Mouse (Mus musculus) heart, embryonic 10.5 days (tissue): ENCODE measurements around the gene C1qb. TPM values are rescaled to one million over a fixed set of nuclear protein-coding genes. Genes with fewer than 3 reads are reported as not detected.

Experiments
- DNase-seq: peaks from one replicate; pipeline ENCODE4 v3.0.0-alpha.2; 2017; ENCODE audit warnings: low spot score
- H3K27ac ChIP-seq: fragments of 300-500 bp; sonication (generic); 2 replicates; pipeline ENCODE4 v1.5.1; 2016; ENCODE audit warnings: mild to moderate bottlenecking
- H3K27me3 ChIP-seq: fragments of 300-500 bp; sonication (generic); 2 replicates; pipeline ENCODE4 v1.6.1; 2016; ENCODE audit warnings: mild to moderate bottlenecking; ENCODE audit not compliant: poor library complexity, insufficient read depth, severe bottlenecking
- H3K36me3 ChIP-seq: fragments of 300-500 bp; sonication (generic); 2 replicates; pipeline ENCODE4 v1.6.1; 2016; ENCODE audit warnings: mild to moderate bottlenecking, moderate library complexity
- H3K4me1 ChIP-seq: fragments of 300-500 bp; sonication (generic); 2 replicates; pipeline ENCODE4 v1.6.1; 2016; ENCODE audit warnings: mild to moderate bottlenecking
- H3K4me3 ChIP-seq: fragments of 300-500 bp; sonication (generic); 2 replicates; pipeline ENCODE4 v1.5.1; 2016; ENCODE audit warnings: mild to moderate bottlenecking, moderate library complexity
- H3K9me3 ChIP-seq: fragments of 300-500 bp; sonication (generic); 2 replicates; pipeline ENCODE4 v1.6.1; 2016; ENCODE audit warnings: mild to moderate bottlenecking, moderate library complexity
- WGBS: fragments of 180-500 bp; shearing (Covaris S2); methylation state at CpG from one replicate; pipeline ENCODE4 v1.1.7; 2016; 5-methylcytosine and 5-hydroxymethylcytosine counted together
- polyA plus RNA-seq: library from polyadenylated mRNA; unstranded; fragments of >200 nt; fragmentation: Nextera tagmentation; extraction: Ambion mirVana; gene quantifications from 2 replicates; pipeline ENCODE4 v1.2.1, GENCODE M21; 2016

The C1qb gene
- polyA plus RNA-seq, 1 experiment from 2014 or later: 13.4 TPM

DNA sequence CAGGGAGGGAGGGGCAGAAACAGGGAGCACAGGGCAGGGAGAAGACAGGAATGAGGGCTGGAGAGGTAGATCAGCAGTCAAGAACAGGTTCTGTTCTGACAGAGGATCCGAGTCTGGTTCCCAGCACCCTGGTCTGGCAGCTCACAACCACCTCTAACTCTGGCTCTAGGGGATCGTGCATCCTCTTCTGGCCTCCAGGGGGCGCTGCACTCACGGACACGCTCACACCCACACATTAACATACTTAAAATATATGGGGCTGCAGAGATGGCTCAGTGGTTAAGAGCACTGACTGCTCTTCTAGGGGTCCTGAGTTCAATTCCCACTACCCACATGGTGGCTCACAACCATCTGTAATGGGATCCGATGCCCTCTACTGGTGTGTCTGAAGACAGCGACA lies 26.0 kb downstream of the C1qb start:
- no peak for DNase-seq
- Histone ChIP-seq H3K27me3 (peaks cover 96% of the 10 kb centered on the region), H3K36me3 (no peaks in the 10 kb centered on the region), H3K4me1 (peaks cover 31% of the 10 kb centered on the region), H3K4me3 (no peak overlapping the region), H3K9me3 (no peaks in the 10 kb centered on the region), H3K27ac (no peak overlapping the region)
- WGBS: 81% methylated on average over 7 of the region's 7 CpGs

DNA sequence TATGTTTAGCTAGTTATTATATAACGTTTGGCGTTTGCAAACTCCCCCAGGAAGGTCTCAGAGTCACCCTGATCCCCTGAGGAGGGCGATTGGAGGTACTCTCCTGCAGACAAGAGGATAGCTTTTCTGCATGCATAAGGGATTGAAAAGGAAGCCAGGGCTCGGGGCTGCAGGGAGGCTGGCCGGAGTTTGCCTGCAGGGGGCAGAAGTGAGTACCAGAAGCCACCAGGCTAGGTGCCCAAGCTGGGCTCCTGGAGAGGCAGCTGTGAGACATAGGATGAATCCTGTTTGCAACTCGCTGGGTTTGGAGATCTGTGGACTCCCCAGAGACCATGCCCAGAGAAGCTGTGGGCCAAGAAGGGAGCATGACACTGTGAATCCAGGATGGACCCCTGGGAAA lies 30.9 kb downstream of the C1qb start:
- no peak overlapping the region for H3K27ac ChIP-seq
- 32% methylated on average over 6 of the region's 6 CpGs for WGBS

DNA sequence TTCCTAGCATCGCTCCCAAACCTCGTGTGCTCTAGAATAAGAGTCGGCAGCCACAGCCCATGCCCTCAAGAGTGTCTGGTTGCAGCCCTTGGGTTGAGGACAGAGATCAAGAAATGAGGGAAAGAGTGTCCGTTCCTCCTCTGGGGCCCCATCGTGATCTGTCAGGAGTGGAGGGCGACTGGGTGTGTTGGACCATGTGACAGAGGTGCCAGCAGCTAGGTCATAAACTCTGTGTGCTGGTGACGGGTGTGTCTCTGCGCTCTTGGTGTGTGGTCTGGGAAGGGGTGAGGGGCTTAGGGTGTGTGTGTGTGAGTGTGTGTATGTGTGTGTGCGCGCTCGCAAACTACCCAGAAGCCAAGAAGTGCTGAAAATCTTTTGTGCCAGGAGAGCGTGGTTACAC lies 33.0 kb downstream of the C1qb start:
- H3K27ac ChIP-seq: no peak overlapping the region
- no peak for DNase-seq
- H3K4me3 ChIP-seq: no peak overlapping the region
- H3K27me3 ChIP-seq: peaks cover 95% of the 10 kb centered on the region
- H3K4me1 ChIP-seq: no peaks in the 10 kb centered on the region
- no peaks in the 10 kb centered on the region for H3K9me3 ChIP-seq
- WGBS: 84% methylated on average over 12 of the region's 12 CpGs
- no peaks in the 10 kb centered on the region for H3K36me3 ChIP-seq

More for the DNA sequence above, 30.9 kb downstream of the C1qb start:
- Histone ChIP-seq H3K4me1 (no peaks in the 10 kb centered on the region), H3K9me3 (no peaks in the 10 kb centered on the region), H3K4me3 (no peak overlapping the region), H3K36me3 (no peaks in the 10 kb centered on the region), H3K27me3 (peaks cover 97% of the 10 kb centered on the region)
- no peak for DNase-seq

DNA sequence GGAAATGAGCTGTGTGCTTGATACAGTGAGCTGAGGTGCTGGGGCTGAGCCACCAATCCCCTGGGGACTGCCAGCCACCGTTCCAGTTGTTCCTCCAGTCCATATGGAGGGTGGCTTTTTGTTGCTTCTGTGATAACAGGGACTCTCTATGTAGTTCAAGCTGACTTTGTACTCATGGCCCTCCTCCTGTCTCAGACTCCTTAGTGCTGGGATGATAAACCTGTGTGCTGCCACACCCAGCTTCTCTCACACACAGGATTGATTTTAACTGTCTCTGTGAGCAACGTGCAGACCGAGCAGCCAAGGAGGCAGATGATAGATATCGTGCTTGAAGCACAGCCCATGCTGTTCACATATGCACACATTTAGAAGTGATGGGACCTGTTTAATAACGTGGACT lies 33.9 kb downstream of the C1qb start:
- Histone ChIP-seq H3K4me3 (no peak overlapping the region), H3K4me1 (no peaks in the 10 kb centered on the region), H3K27ac (no peak overlapping the region), H3K9me3 (no peaks in the 10 kb centered on the region), H3K27me3 (peaks cover 91% of the 10 kb centered on the region), H3K36me3 (no peaks in the 10 kb centered on the region)
- 63% methylated on average over 5 of the region's 5 CpGs for WGBS
- no peak for DNase-seq

DNA sequence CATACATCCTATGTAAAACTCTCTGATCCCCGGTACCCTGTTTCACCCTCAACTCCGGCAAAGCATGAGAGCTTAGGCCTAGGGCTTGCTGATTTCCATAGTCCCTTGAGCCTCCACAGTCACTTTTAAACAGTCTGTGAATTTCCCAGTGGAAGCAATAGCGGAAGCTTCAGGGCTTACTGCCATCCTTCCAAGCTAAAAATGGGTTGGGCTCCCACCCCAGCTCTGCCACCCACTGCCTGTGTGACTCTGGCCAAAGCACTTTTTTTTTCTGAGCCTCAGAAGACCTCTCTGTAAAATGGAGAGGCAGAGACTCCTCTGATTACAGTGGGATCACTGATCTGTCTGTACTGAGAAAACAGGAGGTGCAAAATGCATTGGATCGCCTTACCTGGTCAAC lies 37.4 kb downstream of the C1qb start:
- H3K9me3 ChIP-seq: no peaks in the 10 kb centered on the region
- no peak for DNase-seq
- H3K4me3 ChIP-seq: no peak overlapping the region
- H3K27ac ChIP-seq: no peak overlapping the region
- WGBS: 70% methylated on average over 4 of the region's 4 CpGs
- no peaks in the 10 kb centered on the region for H3K4me1 ChIP-seq
- H3K27me3 ChIP-seq: peaks cover 83% of the 10 kb centered on the region
- no peaks in the 10 kb centered on the region for H3K36me3 ChIP-seq

DNA sequence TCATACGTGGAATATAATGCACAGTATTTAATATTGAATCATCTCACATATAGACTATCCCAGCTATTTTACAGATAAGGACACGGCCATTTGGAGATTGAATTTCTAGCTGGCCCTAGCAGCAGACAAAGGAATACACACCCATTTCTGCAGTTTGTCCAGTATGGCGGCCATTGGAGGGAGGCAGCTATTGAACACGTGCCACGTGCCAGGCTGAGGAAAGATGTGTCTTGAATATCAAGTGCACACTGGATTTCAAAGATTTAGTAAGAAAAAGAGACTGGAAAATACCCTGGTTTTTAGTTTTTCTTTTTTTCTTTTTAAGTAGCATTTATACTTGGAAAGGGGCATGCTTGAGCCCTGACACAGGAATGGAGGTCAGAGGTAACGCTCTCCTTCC lies 38.8 kb downstream of the C1qb start:
- Histone ChIP-seq H3K4me1 (no peaks in the 10 kb centered on the region), H3K4me3 (no peak overlapping the region), H3K9me3 (no peaks in the 10 kb centered on the region), H3K27me3 (peaks cover 81% of the 10 kb centered on the region), H3K36me3 (no peaks in the 10 kb centered on the region), H3K27ac (no peak overlapping the region)
- 82% methylated on average over 6 of the region's 6 CpGs for WGBS
- DNase-seq: no peak

DNA sequence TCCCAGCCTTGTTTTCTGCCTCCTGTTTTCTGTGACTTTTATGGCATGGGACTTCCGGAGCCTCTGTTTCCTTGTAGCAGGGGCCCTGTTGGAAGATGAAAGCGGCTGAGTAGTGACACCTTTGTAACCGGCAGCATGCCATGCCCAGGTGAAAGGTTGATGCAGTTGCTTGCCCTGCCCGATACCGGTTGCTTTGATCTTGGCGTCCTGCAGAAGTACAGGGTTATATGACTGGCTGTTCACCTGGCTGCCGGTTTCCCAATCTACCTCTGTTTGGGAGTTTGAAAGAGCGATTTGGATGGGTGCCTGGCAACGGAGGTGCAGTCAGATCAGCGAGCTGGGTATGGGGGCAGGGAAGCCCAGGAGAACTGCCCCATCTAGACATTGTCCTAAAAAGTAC lies 43.2 kb downstream of the C1qb start:
- Histone ChIP-seq H3K4me1 (peaks cover 15% of the 10 kb centered on the region), H3K9me3 (no peaks in the 10 kb centered on the region), H3K27me3 (peaks cover 74% of the 10 kb centered on the region), H3K27ac (no peak overlapping the region), H3K4me3 (no peak overlapping the region), H3K36me3 (no peaks in the 10 kb centered on the region)
- no peak for DNase-seq
- WGBS: 78% methylated on average over 10 of the region's 10 CpGs

DNA sequence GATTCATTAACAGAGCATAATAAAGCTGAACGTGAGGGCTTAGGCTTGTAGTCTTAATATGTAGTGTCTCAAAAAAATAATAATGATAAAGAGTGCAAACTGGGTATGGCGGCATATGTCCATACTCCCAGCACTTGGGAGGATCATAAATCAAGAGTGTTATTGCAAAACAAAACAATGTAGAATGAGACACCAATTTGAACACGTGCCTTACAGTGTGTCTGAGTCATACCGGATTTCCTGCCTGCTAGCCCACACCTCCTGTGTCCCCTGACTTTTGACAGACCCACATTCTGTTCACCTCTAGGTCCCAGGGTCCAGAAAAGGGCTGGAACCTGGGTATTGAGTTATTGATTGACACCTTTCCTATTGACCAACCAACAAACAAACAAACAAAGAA lies 44.0 kb downstream of the C1qb start:
- no peak for DNase-seq
- WGBS: 68% methylated on average over 4 of the region's 4 CpGs
- H3K27ac ChIP-seq: no peak overlapping the region
- no peaks in the 10 kb centered on the region for H3K36me3 ChIP-seq
- no peak overlapping the region for H3K4me3 ChIP-seq
- no peaks in the 10 kb centered on the region for H3K9me3 ChIP-seq
- peaks cover 17% of the 10 kb centered on the region for H3K4me1 ChIP-seq
- peaks cover 80% of the 10 kb centered on the region for H3K27me3 ChIP-seq

DNA sequence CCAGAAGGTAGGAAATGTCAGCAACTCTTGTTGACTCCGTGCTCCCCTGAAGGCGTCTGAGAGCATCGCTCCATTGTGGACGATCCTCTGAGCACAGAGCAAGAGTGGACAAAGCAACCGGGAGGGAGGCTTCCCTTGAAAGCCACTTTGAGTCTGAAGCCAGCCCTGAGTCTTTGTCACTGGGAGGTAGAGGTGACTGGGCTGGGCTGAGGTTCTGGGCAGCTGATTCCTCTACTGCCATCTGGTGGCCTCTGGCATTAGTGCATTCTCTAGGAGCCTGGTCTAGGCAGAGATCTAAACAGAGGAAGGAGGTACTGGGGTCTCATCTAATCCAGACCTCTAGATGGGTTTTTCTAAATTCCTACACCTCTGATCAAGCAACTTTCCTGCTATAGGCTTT lies 44.9 kb downstream of the C1qb start:
- Histone ChIP-seq H3K4me3 (no peak overlapping the region), H3K9me3 (no peaks in the 10 kb centered on the region), H3K4me1 (peaks cover 27% of the 10 kb centered on the region), H3K36me3 (no peaks in the 10 kb centered on the region), H3K27me3 (peaks cover 85% of the 10 kb centered on the region), H3K27ac (no peak overlapping the region)
- WGBS: 5% methylated on average over 5 of the region's 5 CpGs
- DNase-seq: peak; percentile 87

DNA sequence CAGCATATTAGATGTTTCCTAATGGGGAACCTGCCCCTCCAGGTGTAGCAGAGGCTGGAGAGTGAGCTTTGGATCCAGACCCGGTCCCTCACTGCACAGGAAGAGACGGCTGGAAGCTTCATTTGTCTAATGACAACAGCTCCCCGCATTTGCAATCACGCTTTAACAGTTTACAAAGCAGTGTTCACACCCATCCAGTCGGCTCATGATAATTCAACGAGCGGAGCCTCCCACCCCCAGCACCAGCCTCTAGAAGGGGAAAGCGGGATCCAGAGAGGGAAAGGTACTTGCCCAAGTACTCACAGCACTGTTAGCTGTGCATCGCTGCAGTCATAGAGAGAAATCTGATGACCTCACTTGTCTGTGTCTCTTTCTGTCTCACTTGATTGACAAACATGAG lies 47.5 kb downstream of the C1qb start:
- peaks cover 45% of the 10 kb centered on the region for H3K4me1 ChIP-seq

DNA sequence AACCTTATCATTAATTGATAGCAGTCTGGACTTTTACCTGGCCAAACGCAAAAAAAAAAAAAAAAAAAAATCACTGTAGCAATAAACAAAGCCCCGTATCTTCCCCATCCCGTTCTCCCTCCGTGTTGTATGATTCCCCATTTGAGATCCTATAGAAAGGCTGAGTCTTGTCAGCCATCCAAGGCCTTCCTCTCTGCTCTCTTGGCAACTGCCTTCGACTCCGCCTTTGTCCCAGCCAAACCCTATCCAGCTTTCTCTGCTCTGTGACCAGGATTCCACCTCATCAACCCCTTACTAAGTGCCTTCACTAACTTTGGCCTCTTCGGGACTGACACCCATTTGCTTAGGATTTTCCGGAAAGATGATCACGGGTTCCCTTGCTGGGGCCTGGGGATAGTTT lies 48.0 kb downstream of the C1qb start:
- peaks cover 80% of the 10 kb centered on the region for H3K27me3 ChIP-seq
- H3K4me3 ChIP-seq: no peak overlapping the region
- H3K27ac ChIP-seq: no peak overlapping the region
- no peaks in the 10 kb centered on the region for H3K36me3 ChIP-seq
- WGBS: 61% methylated on average over 9 of the region's 9 CpGs
- peaks cover 49% of the 10 kb centered on the region for H3K4me1 ChIP-seq
- DNase-seq: no peak
- H3K9me3 ChIP-seq: no peaks in the 10 kb centered on the region

More for the DNA sequence above, 47.5 kb downstream of the C1qb start:
- no peak for DNase-seq
- H3K9me3 ChIP-seq: no peaks in the 10 kb centered on the region
- 41% methylated on average over 9 of the region's 9 CpGs for WGBS
- peaks cover 80% of the 10 kb centered on the region for H3K27me3 ChIP-seq
- no peaks in the 10 kb centered on the region for H3K36me3 ChIP-seq
- H3K4me3 ChIP-seq: no peak overlapping the region
- H3K27ac ChIP-seq: no peak overlapping the region

DNA sequence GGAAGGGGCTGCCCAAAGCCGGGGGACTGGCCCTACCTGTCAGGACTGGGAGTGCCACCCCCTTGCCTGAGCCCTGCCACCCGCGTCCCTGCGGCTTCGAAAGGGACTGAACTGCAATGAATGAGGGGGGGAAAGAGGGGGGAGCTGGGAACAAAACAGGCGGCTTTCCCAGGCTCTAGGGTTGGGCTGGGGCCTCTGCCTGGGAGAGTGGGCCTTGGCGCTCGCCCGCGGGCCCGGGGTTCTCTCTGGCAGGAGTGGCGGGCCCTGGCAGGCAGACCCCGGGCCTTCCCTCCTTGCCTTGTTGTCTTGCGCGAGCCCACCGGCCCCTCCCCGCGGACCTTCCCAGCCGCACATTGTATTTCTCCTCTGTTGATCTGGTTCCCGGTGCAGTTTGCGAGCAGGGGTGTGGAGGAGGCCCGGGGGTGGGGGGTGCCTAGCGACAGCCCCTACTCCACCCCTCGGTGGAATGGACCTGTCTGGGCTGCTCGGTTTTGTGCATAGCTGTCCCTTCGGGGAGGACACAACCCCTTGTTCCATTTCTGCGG lies 49.5 kb downstream of the C1qb start:
- Histone ChIP-seq H3K9me3 (no peaks in the 10 kb centered on the region), H3K4me1 (peaks cover 54% of the 10 kb centered on the region), H3K36me3 (no peaks in the 10 kb centered on the region), H3K4me3 (peak overlapping the region; percentile 85), H3K27ac (peak overlapping the region; percentile 92), H3K27me3 (peaks cover 88% of the 10 kb centered on the region)
- WGBS: under 1% methylated on average over 27 of the region's 27 CpGs
- no peak for DNase-seq

DNA sequence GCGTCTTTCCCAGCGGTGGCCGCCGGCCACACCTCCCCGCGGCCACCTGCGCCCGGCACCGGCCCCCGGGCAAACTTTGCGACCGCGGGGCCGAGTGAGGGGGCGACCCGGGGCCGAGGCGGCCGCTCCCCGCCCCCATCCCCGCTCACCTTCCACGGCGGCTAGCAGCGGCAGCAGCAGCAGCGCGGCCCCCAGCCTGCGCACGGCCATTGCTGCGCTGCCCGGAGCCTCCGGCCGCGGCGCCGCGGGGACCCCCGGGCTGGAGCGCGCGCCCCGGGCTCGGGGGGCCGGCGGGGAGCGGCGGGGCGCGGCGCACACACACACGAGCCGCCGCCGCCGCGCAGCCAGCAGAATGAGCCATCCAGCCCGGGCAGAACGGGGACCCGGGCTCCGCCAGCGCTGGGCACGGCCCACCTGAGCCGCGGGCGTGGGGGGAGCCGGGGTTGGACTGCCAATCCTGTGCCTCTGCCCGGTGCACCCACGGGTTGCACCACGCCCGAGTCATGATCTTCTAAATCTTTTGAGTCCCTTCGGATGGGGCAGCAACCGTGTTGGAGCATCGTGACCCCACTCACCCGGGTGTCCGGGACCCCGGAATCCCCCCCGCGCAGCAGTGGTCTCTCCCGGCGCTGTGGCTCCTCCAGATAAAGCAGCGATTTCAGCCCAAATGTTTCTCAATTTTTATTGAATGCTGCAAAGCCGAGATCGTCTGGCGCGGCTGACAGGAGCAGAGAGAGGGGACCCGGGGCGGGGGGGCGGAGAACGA lies 50.2 kb downstream of the C1qb start, which contains the start of gene Ephb2:
Gene Ephb2, minus strand, starts transcription at position 368 of the 766 bp plus-strand sequence.
- no peak for DNase-seq

More for the DNA sequence above, 50.2 kb downstream of the C1qb start, which contains the start of gene Ephb2:
- peaks cover 93% of the 10 kb centered on the region for H3K27me3 ChIP-seq
- under 1% methylated on average over 88 of the region's 88 CpGs for WGBS
- peak within 1 kb of the TSS; percentile 92 for H3K27ac ChIP-seq
- no peaks in the 10 kb centered on the region for H3K9me3 ChIP-seq
- no peaks in the 10 kb centered on the region for H3K36me3 ChIP-seq
- peaks cover 57% of the 10 kb centered on the region for H3K4me1 ChIP-seq
- peak within 1 kb of the TSS; percentile 85 for H3K4me3 ChIP-seq
